In genomic region chr6:42245711-42246353, GRCm38 (mm10) we compare ENCODE assay signal across 8 mouse cellular contexts. TPM values are rescaled to one million over a fixed set of nuclear protein-coding genes. Genes with fewer than 3 reads are reported as not detected.
DNase-seq lines count a peak whose midpoint lies in the region; ATAC-seq and TF ChIP-seq lines count a peak whose summit lies in the region.

Gstk1 (plus strand) TSS chr6:42245935.

- TF ChIP-seq POLR2A in cerebellum, adult 2 months (IDR thresholded peaks at IDR 0.05; ENCODE audit: borderline replicate concordance, insufficient read depth, low read length): peak; percentile 39; the same call in 1 of the 2 replicates
- peak; percentile 83; the same call in 1 of the 2 replicates for TF ChIP-seq POLR2A in lung, adult 2 months (IDR thresholded peaks at IDR 0.05; ENCODE audit: borderline replicate concordance, extremely low read depth, low read depth, low read length)

- no peak within 1 kb of the TSS for H3K27ac ChIP-seq in ES-E14 (ENCODE audit: insufficient read depth, low read depth, low read length, poor library complexity, severe bottlenecking)
- H3K27ac ChIP-seq in cerebellum, adult 2 months (ENCODE audit: insufficient read depth, low read length): no peak within 1 kb of the TSS
- no peak within 1 kb of the TSS for H3K27ac ChIP-seq in forebrain, postnatal 0 days (ENCODE audit: low read depth, low read length)
- peak within 1 kb of the TSS; percentile 75 for H3K27ac ChIP-seq in layer of hippocampus, adult 2 months

- peak within 1 kb of the TSS; percentile 58 for H3K4me3 ChIP-seq in ES-E14 (ENCODE audit: insufficient read depth in 1 of 2, low read depth in 1 of 2, low read length in 2 of 2, poor library complexity in 1 of 2, severe bottlenecking in 1 of 2)
- H3K4me3 ChIP-seq in cerebellum, adult 2 months (replicated peaks; ENCODE audit: insufficient read depth, low read depth, low read length): peak within 1 kb of the TSS; percentile 64
- peak within 1 kb of the TSS; percentile 42 for H3K4me3 ChIP-seq in forebrain, postnatal 0 days (ENCODE audit: low read depth, low read length)
- peak within 1 kb of the TSS; percentile 70 for H3K4me3 ChIP-seq in layer of hippocampus, adult 2 months
- H3K4me3 ChIP-seq in lung, adult 2 months (replicated peaks; ENCODE audit: extremely low read depth, low read depth, low read length): peak within 1 kb of the TSS; percentile 67

- H3K9me3 ChIP-seq in ES-E14 (ENCODE audit: control insufficient read depth, insufficient read depth, low read depth, low read length): no peaks in the 10 kb centered on the region
- H3K9me3 ChIP-seq in forebrain, postnatal 0 days (ENCODE audit: low read length): no peaks in the 10 kb centered on the region

- peaks cover 0 to 2% of the 10 kb centered on the region in 2 experiments; a peak in 1 of 4 replicates for H3K4me1 ChIP-seq in ES-E14 (ENCODE audit: control insufficient read depth in 2 of 2, insufficient read depth in 2 of 2, low read length in 2 of 2, poor library complexity in 1 of 2)
- no peaks in the 10 kb centered on the region for H3K4me1 ChIP-seq in cerebellum, adult 2 months (ENCODE audit: control insufficient read depth, insufficient read depth, low read length)
- no peaks in the 10 kb centered on the region for H3K4me1 ChIP-seq in forebrain, postnatal 0 days (ENCODE audit: insufficient read depth)
- H3K4me1 ChIP-seq in lung, adult 2 months (ENCODE audit: control insufficient read depth, insufficient read depth, low read length): 0 out of 2 replicates have a peak, but pooled peaks cover 3% of the 10 kb centered on the region

- peak; percentile 98 for ATAC-seq in forebrain, postnatal 0 days
- ATAC-seq in neutrophil, adult 5-6 weeks (ENCODE audit: extremely low read depth, insufficient number of reproducible peaks, low FRiP score, poor library complexity, severe bottlenecking): peak; percentile 99

- intact Hi-C loops in heart, postnatal 36 days (cut with DNase I): loop anchor here (2.0 kb wide), 1 partner anchor 19 kb away; the partner anchor contains the start of gene Casp2

- TF ChIP-seq CTCF in cerebellum, adult 2 months (IDR thresholded peaks at IDR 0.05; ENCODE audit: borderline replicate concordance, insufficient read depth, low read depth, low read length): no peak
- no peak for TF ChIP-seq CTCF in forebrain, postnatal 0 days (IDR thresholded peaks at IDR 0.05; ENCODE audit: low read depth)
- no peak for TF ChIP-seq CTCF in layer of hippocampus, adult 2 months (conservative IDR thresholded peaks at IDR 0.05)
- no peak for TF ChIP-seq CTCF in lung, adult 2 months (IDR thresholded peaks at IDR 0.05; ENCODE audit: insufficient read depth, low read length)

- H3K27me3 ChIP-seq in cerebellum, adult 2 months (ENCODE audit: control insufficient read depth, insufficient read depth, low read length): no peaks in the 10 kb centered on the region
- H3K27me3 ChIP-seq in forebrain, postnatal 0 days (ENCODE audit: insufficient read depth, low read length): no peaks in the 10 kb centered on the region

- DNase-seq in ES-E14 (ENCODE audit: low read depth, low spot score): peak; percentile 87
- DNase-seq in cerebellum, adult 2 months: peak; percentile 71 to 78
- DNase-seq in forebrain, postnatal 0 days: peak; percentile 83
- DNase-seq in heart, postnatal 36 days: peak; percentile 80
- peak; percentile 61 to 75 for DNase-seq in layer of hippocampus, adult 2 months (ENCODE audit: low spot score in 2 of 2)
- peak; percentile 81 for DNase-seq in lung, adult 2 months
- peak; percentile 82 for DNase-seq in testis, postnatal 14 days (ENCODE audit: low spot score)

- 6% methylated on average over 28 of the region's 28 CpGs for WGBS in cerebellum, adult 2 months
- WGBS in forebrain, postnatal 0 days: 3% methylated on average over 28 of the region's 28 CpGs
- WGBS in lung, adult 2 months: 2% methylated on average over 28 of the region's 28 CpGs

- H3K4me2 ChIP-seq in forebrain, postnatal 0 days (ENCODE audit: low read depth): peak within 1 kb of the TSS; percentile 73

- no peaks in the 10 kb centered on the region for H3K36me3 ChIP-seq in ES-E14 (ENCODE audit: control insufficient read depth, insufficient read depth, low read length, poor library complexity, severe bottlenecking)
- H3K36me3 ChIP-seq in forebrain, postnatal 0 days (ENCODE audit: insufficient read depth): no peaks in the 10 kb centered on the region

- in situ Hi-C loops in ES-E14 (cut with MboI; ENCODE audit: low sequenced_read_pairs in 2 of 2, unreplicated experiment in 2 of 2): no loop called here

- H3K9ac ChIP-seq in ES-E14 (ENCODE audit: insufficient read depth, low read depth, low read length, poor library complexity, severe bottlenecking): peak within 1 kb of the TSS; percentile 29; the same call in 1 of the 2 replicates
- peak within 1 kb of the TSS; percentile 41; the same call in 1 of the 2 replicates for H3K9ac ChIP-seq in forebrain, postnatal 0 days

TF ChIP-seq in ES-E14, 5 proteins besides CTCF, POLR2A, EP300 and RAD21:
- TF ChIP-seq CHD2 (IDR thresholded peaks at IDR 0.05; ENCODE audit: low read depth, low read length) (no peak), HCFC1 (IDR thresholded peaks at IDR 0.05; ENCODE audit: borderline replicate concordance, insufficient read depth, low read length) (0 out of 2 replicates have a peak, but pooled peaks have one; percentile 31)

RNA-seq across cellular contexts. Expression of gene Gstk1, which starts in this region (rescaled TPM):
- total RNA-seq in ES-E14 (2012; rRNA removed): 7.9 and 8.1 TPM in 2 replicates
- 28.8 and 30.5 TPM in 2 replicates for polyA plus RNA-seq in cerebellum, adult 2 months (2012; rRNA removed)
- 6.8 and 7.3 TPM in 2 replicates for total RNA-seq in forebrain, postnatal 0 days (2014; rRNA removed)
- 9.4 and 9.8 TPM in 2 replicates for polyA plus RNA-seq in forebrain, postnatal 0 days (2015; fragmentation: Nextera tagmentation; extraction: Ambion mirVana)
- 100 to 1,000 TPM; 135 to 146 TPM for total RNA-seq in heart, postnatal 36 days (2021)
- total RNA-seq in layer of hippocampus, adult 2 months (2021): 10 to 100 TPM; 10.8 to 11.0 TPM
- 39.4 and 47.4 TPM in 2 replicates for polyA plus RNA-seq in lung, adult 2 months (2012; rRNA removed)
- 3.9 and 4.2 TPM in 2 replicates for total RNA-seq in neutrophil, adult 5-6 weeks (2017)

Comparison
In these comparisons a context has a peak if more than half of its experiments do, and no peak if none do; other contexts are left out.
1. RNA of gene Gstk1 (total RNA-seq): 135 to 146 TPM in heart, postnatal 36 days; 10.8 to 11.0 TPM in layer of hippocampus, adult 2 months, 7.9 to 8.1 TPM in ES-E14, 6.8 to 7.3 TPM in forebrain, postnatal 0 days and 3.9 to 4.2 TPM in neutrophil, adult 5-6 weeks; every median in the first group is over 10 times any median in the second.
2. Peak in every context shown above with its lines, with median percentiles within 50 percentile points of each other: DNase-seq and H3K4me3 ChIP-seq.